Mouse (Mus musculus): Measurements from ENCODE around the gene 1700020A23Rik. TPM values are rescaled to one million over a fixed set of nuclear protein-coding genes. Genes with fewer than 3 reads are reported as not detected.

Gene 1700020A23Rik
- total RNA-seq, 2 experiments from 2014 or later: not detected

DNA sequence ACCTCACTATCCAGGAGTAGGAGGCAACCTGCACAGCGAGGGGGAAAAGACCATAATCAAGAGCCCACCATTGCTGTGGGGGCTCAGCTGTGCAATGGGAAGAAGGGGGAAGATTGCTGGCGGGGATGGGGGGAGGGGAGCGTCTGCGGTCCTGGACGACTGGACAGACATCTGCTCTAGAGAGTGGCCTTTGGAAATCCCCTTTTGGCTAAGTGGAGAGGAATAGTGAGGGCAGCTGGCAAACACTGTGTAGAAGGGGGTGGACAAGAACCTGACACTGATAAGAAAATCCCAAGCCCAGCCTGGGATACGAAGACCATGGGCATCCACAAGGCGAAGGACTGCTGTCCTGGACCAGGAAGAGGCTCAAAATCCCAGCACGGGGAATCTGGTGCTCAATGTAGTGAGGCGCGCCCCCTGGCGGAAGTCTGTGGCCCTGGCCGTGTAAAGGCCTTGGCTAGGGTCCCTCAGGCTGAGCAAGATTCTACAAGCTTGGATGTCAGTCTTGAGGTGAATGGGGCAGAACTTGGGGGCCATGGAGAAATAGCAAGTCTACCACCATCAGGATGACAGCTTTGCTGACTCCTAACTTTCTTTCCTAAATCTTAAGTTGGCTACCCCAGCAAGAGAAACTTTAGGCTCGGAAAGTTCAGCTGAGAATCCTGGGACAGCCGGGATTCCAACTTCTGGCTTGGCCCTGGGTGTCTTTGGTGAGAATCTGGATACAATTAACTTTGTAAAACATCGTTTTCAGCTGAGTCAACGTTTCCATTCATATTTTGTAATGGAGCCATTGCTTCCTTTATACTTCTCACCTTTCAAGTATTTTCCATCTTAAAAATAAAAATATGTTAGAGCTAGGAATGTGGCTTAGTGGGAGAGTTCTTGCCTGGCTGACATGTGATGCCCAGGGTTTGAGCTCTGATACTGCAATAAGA, 6.8 kb downstream of the 1700020A23Rik start:
- DNase-seq: peak; percentile 79 to 84

DNA sequence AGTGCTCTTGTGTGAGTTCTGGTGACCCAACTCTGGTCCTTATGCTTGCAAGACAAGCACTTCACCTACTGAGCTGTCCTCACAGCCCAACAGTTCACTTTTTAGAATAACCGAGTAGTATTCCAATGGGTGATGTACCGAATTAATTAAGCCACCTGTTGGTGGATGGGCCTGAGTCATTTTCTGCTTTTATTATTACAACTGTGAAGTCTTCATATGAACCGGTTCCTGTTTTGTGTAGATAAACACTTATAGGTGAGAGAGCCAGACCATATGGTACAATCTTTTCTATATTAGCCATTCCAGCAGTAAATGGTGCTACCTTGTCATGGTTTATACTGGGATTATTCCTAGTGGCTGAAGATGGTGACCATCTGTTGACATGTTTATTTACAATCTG, 7.7 kb downstream of the 1700020A23Rik start:
- DNase-seq: no peak

DNA sequence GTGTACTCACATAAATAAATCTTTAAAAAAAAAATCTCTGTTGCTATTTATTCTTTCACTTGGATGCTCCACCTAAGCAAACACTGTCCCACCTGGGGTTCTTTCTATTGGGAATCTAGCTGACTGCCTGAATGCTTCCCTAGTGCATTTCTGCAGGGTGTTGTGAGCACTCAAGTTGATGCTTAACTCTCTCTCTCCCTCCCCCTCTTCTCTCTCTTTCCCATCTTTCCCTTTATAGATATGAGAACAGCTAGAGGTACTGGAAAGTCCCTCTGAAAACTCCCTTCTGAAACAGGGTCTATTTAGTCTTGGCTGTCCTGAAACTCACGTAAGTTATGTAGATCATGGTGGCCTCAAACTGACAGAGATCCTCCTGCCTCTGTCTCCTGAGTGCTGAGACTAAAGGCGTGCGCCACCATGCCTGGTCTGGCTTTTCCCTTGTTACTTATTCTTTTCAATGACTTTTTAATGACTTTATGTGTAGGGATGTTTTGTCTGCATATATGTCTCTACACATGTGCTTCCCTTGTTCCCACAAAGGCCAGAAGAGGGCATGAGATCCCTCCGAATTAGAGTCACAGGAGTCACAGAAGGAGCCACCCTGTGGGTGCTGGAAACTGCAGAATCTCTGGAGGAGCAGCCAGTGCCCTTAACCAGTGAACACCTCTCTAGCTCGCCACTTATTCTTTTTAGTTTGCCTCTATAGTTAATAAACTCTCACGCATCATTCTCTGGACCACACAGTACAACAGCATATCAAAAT, 9.2 kb downstream of the 1700020A23Rik start:
- DNase-seq: no peak

DNA sequence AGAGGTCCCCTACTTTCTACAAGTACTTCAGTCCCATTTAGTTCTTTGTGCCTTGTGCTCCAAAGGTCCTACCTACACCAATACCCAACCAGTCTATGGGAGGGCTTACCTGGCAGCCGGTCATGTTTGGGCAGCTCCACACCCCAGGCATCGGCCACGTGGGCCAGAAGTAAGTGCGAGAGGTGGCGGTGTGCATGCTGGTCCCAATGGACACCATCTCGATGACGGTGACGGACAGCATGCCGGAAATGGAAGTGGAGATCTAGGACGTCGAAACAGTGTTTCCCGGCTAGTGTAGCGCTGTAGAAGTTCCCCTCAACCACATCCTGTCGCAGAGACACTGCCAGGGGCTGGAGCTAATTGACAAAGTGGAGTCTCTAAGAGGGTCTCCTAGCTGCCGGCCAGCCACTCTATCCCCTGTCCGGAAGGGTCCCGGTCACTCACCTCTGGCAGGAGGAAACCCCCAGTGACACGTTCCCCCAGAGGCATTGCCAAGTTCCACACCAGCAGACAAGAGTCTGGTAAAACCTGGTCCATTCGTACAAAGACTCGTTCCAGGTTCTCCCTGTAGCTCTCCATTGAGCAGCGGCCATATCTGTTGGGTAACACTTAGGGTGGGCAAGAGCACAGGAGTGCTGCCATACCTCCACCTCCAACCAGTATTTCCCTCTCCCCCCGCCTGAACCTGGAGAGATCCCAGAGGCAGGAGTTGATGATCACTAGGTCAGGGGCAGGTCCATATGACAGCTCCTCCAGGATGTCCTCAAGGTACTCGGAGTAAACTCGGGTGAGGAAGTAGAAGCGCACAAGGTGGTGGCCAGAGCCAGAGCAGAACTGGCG, 16.9 kb downstream of the 1700020A23Rik start:
- no peak for DNase-seq

DNA sequence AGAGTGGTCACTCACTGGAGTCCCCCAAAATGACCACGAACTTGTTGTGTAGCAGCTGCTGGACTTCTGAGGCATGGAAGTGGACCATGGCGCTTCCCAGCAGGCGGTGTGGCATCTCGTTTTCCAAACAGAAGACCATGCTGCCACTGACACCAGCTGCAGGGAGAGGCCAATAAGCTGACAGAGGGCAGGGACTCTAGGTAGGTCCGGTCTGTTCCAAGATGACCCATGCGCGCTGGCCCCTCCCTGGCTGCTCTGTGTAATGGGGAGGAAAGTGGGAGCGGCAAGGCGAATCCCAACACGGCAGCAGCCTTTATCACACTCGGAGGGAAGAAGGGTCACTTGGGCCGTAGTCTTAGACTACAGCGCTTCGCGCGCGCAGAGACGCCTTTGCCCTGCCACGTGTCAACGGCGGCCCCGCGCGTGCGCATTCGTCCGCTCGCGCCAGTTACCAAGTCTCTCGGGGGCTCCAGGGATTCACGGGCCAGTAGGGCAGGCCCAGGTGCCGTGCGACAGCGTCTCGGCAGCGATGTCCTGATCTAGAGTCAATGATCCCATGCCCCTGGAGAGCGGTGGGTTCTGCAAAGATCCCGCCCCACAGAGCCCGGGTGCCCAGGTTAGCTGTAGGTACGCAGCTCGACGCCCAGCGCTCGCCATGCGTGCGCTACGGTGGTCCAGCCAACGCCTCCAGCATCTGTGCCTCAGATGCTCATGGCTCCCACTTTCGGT, 18.5 kb downstream of the 1700020A23Rik start:
- DNase-seq: peak in 1 of 2 experiments; percentile 79

DNA sequence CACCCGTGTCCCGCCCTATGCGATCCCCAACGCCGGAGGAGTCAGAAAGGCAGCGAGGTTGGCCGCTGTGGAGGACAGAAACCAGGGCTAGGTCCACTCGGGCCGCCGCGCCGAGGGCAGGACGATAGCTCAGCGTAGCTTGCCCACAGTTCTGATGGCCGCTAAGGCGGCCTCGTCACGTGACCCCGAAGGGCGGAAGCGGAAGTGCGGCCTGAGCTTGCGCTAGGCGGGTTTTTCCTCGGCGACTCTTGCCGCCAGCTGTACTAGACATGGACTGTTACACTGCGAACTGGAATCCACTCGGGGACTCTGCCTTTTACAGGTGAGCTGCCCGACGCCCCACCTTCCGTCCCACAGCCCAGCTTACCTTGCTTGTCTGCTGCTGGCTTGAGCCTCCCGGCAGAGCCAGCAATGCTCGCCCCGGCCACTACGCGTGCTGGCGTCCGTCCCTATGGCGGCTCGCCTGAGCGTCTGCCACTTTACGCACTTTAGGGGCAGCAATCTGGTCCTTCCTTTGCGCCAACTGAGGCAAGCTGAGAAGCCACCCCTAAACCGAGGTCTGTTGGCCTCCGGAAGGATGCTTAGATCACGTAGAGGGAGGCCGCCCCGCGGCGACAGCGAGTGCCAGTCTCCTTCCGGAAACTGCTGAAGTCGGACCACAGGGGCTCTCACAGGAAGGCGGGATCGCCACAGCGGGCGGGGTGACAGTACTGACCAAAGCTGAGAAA, 19.2 kb downstream of the 1700020A23Rik start, which contains the start of the genes Vps16 and Pced1a:
Vps16 (plus strand) TSS at position 214 of the 728 bp plus-strand sequence.
Pced1a (minus strand) TSS at position 576 of the 728 bp plus-strand sequence.
- DNase-seq: peak; percentile 92 to 94

DNA sequence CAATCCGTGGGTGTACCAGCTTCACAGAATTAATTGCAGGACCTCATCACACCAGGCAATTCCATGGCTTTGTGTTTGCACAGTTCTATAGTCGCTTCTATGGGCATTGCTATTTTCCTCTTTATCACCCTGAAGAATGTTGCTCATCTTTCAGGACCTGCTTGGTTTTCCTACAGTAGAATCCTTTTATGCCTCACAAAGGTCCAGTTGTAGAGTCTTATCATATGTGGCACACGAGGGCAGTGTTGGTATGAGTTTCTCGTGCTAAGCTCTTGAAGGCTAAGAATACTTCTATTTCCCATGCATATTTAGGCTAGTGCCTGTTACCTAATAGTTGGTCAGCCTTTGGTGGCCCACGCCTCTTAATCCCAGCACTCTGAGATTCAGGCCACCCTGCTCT, 20.1 kb downstream of the 1700020A23Rik start:
- DNase-seq: no peak

DNA sequence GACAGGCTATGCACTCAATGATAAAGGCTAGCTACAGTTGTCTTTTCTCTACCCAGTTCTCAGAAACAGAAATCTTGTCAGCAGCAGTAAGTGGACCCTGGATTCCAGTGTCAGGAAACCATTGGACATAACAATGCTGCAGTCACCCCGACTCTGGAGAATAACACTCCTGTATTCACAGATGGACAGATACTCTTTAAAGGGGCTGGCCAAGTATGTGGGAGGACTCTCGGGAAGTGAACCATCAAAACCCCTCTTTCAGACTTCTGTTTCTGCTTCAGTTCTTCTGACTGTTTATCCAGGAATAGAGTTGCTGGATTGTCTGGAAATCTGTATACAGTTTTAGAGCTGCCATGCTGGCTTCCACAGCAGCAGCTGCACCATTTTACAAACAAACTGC, 24.8 kb downstream of the 1700020A23Rik start:
- DNase-seq: no peak

DNA sequence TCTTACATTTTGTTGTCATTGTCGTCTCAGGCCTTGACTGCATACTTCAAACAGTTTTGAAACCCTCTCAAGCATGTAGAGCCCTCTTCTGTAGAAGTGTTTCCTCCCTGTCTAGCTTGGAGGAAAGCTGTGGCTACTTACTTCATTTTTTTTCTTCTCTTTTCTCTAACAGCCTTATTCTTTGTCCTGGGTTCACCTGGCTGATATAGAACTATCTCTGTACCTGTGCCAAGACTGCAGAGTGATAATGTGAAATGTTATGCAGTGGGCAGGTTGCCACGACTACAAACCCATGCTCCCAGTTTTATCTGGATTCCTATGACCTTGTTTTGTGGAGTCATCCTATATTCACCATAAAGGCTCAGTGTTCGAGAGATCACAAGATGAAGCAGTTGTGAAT, 25.4 kb downstream of the 1700020A23Rik start:
- no peak for DNase-seq

DNA sequence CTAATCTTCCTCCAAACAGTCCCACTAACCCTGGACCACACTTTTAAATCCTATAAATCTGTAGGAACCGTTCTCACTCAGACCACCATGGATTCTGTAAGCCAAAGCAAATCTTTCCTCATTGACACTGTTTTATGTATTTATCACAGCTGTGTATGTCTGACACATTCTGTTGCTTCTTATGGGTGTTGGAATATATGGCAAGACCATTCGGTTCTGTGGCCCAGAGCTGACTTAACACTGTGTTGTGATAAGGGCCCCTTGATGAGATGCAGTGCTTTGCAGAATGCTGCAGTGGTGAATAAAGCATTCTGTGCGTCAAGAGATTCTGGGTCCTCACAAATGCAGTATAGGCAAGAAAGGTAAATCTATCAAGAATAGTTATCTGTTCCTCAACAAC, 27.1 kb downstream of the 1700020A23Rik start:
- no peak for DNase-seq

DNA sequence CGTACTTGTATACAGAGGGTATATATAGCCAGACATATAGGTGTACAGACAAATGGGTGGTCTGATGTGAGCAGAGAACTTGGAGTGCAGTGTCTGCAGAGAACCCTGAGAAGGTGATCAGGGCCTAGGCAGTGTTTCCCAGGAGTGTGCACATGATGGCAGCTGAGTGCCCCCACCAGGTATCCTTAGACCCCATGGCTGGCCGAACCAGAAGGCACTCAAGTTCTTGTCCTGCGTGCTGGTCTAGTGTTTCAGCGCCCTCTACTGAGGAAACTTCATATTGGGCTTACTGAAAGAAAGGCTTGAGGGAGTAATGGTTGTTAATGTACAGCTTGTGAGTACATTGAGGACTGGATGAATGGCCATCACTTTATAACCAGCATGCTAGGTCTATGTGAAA, 28.1 kb downstream of the 1700020A23Rik start:
- DNase-seq: no peak

DNA sequence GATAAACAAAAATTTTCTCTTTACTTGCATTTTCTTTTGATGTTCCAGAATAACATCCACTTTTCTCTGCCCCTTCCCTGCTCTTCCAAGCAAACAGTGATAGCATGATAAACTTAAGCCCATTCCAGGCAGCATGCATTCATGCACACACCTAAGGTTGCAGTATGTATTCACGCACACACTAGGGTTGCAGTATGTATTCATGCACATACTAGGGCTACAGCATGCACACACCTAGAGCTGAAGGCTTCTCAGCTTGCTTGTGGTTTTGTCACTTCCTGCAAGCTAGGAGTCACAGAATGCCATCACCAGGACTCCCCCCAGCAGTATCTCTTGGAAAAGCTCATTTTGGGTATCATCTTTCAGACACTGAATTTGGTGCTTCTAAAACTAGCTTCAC, 31.7 kb downstream of the 1700020A23Rik start:
- no peak for DNase-seq

DNA sequence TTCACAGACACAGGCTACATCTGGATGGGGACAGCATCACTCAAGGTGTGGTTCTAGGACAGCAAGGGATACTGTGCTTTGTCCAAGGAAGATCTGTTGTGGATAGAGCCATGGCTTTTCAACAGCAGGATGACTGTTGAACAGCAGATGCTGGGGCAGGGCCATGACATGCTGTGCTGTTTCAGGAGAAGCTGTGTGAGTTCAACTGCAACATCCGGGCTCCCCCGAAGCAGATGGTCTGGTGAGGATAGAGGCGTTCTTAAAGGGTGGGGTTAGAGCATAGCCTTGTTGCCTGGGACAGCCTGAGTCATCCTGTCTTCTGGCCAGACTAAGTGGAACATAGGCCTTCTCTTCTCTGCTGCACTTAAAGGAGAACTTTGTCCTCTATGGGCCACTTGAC, 33.8 kb downstream of the 1700020A23Rik start:
- no peak for DNase-seq

DNA sequence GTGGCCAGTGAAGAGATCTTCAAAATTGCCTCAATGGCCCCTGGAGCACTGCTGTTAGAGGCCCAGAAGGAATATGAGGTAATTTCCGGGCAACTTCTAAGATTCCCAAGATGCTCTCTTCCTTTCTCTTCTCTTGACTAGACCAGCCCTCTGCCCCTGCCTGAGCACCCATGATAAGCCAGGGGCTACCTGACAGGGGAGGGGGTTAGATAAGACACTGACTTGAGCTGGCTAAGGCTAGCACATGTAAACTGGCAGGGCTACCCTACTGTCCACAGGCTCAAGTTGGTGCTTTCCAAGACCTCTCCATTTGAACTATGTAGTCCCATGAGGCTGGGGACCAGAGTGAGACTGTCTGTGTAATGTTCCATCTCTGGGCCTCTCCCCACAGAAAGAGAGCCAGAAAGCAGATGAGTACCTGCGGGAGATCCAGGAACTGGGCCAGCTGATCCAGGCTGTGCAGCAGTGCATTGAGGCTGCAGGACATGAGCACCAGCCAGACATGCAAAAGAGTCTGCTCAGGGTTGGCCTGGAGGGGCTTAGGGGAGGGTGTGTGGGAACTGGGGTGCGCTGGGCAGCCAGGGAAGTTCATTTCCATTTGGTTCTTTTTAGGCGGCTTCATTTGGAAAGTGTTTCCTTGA, 34.9 kb downstream of the 1700020A23Rik start:
- no peak for DNase-seq

DNA sequence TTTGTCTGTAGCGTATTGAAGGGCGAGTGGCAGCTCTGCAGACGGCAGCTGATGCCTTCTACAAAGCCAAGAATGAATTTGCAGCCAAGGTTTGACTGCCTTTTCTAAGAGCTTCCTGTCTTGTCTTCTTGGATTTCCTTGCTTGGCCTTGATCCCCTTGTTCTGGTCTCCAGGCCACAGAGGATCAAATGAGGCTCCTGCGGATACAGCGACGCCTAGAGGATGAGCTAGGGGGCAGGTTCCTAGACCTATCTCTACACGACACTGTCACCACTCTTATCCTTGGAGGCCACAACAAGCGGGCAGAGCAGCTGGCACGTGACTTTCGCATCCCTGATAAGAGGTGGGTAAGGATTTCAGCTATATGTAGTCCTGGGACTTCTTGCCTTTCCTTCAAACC, 37.1 kb downstream of the 1700020A23Rik start:
- no peak for DNase-seq

DNA sequence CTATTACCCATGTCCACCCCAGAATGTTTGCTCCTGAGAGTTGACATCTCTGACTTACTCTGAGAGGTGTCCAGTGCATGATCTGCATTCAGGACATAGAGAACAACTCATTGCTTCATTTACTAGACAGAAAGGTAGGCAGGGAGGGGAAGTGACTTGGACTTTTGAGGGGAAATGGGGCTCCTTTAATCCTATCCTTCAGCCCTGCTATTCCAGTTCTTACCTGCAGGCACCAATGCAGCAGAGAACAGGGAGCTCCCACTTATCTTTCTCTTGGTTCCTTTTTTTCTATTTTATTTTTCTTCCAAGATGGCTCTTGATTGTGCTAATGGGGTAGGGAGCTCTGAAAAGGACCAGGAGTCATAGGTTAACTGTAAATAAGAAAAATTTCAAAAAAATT, 43.4 kb downstream of the 1700020A23Rik start:
- DNase-seq: no peak

DNA sequence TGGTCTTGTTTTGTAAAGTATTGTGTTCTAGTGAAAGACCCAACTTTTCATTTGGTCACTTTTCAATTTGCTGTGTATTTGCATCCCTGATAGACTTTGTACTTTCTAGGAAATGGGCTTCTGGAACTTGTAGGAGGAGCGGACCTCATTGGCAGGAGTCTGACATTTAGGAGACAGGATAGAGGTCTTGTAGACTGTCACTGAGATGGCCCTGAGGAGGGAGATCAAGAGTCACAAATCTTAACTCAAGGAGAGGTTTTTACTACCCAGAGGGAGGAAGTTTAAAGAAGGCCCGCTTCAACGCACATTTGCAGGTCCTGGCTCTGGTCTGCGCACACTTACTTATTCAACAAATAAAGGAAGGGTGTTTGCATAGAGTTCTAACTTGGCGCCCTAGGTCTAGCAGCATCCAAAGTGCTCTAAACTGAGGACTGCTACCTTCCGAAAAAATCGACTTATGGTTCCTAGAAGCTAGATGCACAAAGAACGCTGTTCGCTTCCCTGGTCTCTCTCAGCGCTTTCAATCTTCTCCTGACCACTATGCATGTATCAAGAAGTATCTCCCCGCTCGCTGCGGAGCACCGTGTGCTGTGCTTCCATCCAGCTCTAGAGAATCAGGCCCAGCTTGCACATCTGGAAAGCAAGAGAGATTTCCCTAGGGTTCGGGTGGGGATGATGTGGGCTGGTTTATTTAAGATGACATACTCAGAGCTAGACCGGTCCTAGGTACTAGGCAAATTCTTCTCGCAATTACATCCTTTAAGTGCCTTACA, 44.1 kb downstream of the 1700020A23Rik start:
- DNase-seq: no peak

DNA sequence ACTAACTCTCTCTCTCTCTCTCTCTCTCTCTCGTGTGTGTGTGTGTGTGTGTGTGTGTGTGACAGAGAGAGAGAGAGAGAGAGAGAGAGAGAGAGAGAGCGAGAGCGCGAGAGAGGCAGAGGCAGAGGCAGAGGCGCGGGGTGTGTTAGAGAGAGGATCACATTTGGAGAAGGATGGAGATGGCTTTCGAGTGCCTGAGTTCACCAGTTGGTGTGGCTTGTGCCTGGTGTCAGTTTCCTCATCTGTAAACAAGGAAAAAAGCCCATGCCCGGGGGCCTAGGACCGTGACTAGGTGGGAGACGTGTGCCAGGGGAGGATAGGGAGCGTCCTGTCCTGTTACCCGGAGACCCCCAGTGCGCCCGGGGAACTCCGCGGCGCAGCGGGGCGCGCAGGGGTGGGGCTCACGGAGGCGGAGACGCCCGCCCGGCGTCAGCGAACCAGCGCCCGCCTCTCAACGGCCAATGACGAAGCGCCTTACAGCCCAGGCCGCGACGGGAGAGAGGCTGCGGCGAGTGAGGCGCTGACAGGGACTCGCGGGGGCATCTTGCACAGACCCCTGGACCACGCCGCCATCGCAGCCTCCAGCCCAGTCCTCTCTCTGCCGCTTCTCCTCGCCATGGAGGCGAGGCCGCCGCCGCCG, 44.9 kb downstream of the 1700020A23Rik start, which contains the start of gene Ptpra:
Ptpra (plus strand) TSS at position 485 of the 640 bp plus-strand sequence.
- peak; percentile 93 for DNase-seq

DNA sequence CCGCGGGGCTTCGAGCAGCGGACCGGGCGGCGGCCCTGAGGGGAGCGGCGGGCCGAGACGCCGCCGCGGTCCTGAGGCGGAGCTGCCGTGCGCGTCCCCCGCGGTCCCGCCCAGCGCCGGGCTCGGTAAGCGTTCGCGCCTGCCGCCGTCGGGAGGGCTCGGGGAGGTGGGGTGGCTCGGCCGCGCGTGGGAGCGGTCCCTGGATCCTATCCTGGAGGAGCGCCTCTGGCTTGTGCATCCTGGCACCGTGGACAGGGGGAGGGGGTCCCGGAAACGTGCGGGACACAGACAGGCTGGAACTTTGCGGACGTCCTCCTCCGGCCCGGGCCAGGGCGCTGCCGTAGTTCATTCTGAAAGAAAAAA, 45.4 kb downstream of the 1700020A23Rik start:
- peak; percentile 81 for DNase-seq
